Mouse (Mus musculus) heart, postnatal 0 days (tissue): ENCODE results near the gene Ces1a.

Experiments used
- CTCF ChIP-seq: IDR thresholded peaks from 2 replicates; pipeline ENCODE4 v1.5.1; 2016; ENCODE audit warnings: antibody characterized with exemption, control low read depth, low read depth
- EP300 ChIP-seq: IDR thresholded peaks from 2 replicates; pipeline ENCODE4 v1.6.1; 2016; ENCODE audit warnings: antibody characterized with exemption, low read depth

DNA sequence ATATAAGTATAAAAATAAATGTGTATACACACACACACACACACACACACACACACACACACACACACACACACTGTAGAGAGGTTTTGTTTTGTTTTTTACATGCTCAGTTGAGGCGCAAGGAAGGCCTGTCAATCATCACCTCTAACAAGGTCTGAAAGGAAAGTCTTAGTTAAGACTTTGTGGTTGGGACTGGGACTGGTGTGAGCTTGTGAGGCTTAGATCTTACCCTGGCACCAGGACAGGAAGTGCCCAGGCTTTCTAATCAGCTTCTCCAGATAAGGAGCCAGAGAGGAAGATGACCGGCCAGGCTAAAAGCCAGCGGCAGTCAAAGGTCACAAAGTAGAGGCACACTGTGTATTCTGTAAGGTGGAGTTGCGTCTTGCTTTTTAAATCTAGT is 33.7 kb downstream of the Ces1a start:
- TF ChIP-seq CTCF (no peak), EP300 (no peak)
